12 mouse cellular contexts compared by ENCODE assay signal in genomic region chr1:136958666-136959065, GRCm38 (mm10). TPM values are rescaled to one million over a fixed set of nuclear protein-coding genes. Genes with fewer than 3 reads are reported as not detected.
A peak's percentile ranks its signal among the peaks of the same experiment; 100 is the strongest.
DNase-seq lines count a peak whose midpoint lies in the region; ATAC-seq and TF ChIP-seq lines count a peak whose summit lies in the region.
"Had no signal": no experiment of that assay in that cellular context is flagged by ENCODE, and none has a peak within 500 bp of the region (broad histone marks: within the 10 kb centered on the region; RNA-seq: fewer than 3 reads in every experiment).

No protein-coding gene starts in this region.

- peaks cover 3% of the 10 kb centered on the region; the same call in 1 of the 2 replicates for H3K79me2 ChIP-seq in liver, adult 2 months (ENCODE audit: control insufficient read depth, insufficient read depth, low read length)

- peak overlapping the region; percentile 67 for H3K4me3 ChIP-seq in liver, adult 2 months (ENCODE audit: insufficient read depth, low read depth, low read length)
- H3K4me3 ChIP-seq in embryonic facial prominence, embryonic 14.5 days (ENCODE audit: low read depth, low read length): no peak overlapping the region
- H3K4me3 ChIP-seq in limb, embryonic 11.5 days (ENCODE audit: low read depth, low read length): no peak overlapping the region
- no peak overlapping the region for H3K4me3 ChIP-seq in neural tube, embryonic 13.5 days
- H3K4me3 ChIP-seq in cerebellum, adult 2 months (replicated peaks; ENCODE audit: insufficient read depth, low read depth, low read length): no peak overlapping the region
- H3K4me3 ChIP-seq: limb, embryonic 15.5 days had no signal

- no peak for DNase-seq in liver, adult 2 months (ENCODE audit: extremely low read depth, low read depth, low spot score)
- no peak for DNase-seq in liver
- no peak for DNase-seq in embryonic facial prominence, embryonic 14.5 days (ENCODE audit: low spot score)
- no peak for DNase-seq in limb, embryonic 11.5 days (ENCODE audit: low spot score)
- no peak for DNase-seq in cerebellum, adult 2 months
- DNase-seq: kidney, postnatal 25 days; right cerebral cortex, postnatal 25 days; thymus, adult 2 months had no signal

- no peaks in the 10 kb centered on the region for H3K9me3 ChIP-seq in embryonic facial prominence, embryonic 14.5 days (ENCODE audit: control insufficient read depth, low read length)
- no peaks in the 10 kb centered on the region for H3K9me3 ChIP-seq in limb, embryonic 11.5 days (ENCODE audit: control insufficient read depth, low read length)
- H3K9me3 ChIP-seq in neural tube, embryonic 13.5 days: no peaks in the 10 kb centered on the region
- H3K9me3 ChIP-seq: limb, embryonic 15.5 days had no signal

- peak overlapping the region; percentile 35; the same call in 1 of the 2 replicates for H3K4me2 ChIP-seq in embryonic facial prominence, embryonic 14.5 days (ENCODE audit: low read depth, low read length)
- peak overlapping the region; percentile 10; the same call in 1 of the 2 replicates for H3K4me2 ChIP-seq in limb, embryonic 11.5 days (ENCODE audit: low read depth, severe bottlenecking)
- H3K4me2 ChIP-seq in neural tube, embryonic 13.5 days: peak overlapping the region; percentile 22; the same call in 1 of the 2 replicates

- no peak for TF ChIP-seq CTCF in liver, adult 2 months (IDR thresholded peaks at IDR 0.05; ENCODE audit: low read depth, low read length)
- no peak for TF ChIP-seq CTCF in cerebellum, adult 2 months (IDR thresholded peaks at IDR 0.05; ENCODE audit: borderline replicate concordance, insufficient read depth, low read depth, low read length)

- peak overlapping the region; percentile 89 for H3K9ac ChIP-seq in liver, adult 2 months (ENCODE audit: low read depth, low read length)
- no peak overlapping the region for H3K9ac ChIP-seq in embryonic facial prominence, embryonic 14.5 days (ENCODE audit: low read depth, low read length)
- no peak overlapping the region for H3K9ac ChIP-seq in limb, embryonic 11.5 days (ENCODE audit: low read length)
- H3K9ac ChIP-seq in neural tube, embryonic 13.5 days: 0 out of 2 replicates have a peak overlapping the region, but pooled peaks have one; percentile 34
- H3K9ac ChIP-seq: limb, embryonic 15.5 days had no signal

- no peak for ATAC-seq in embryonic facial prominence, embryonic 14.5 days (ENCODE audit: low read depth)
- no peak for ATAC-seq in limb, embryonic 11.5 days (ENCODE audit: insufficient number of reproducible peaks, low FRiP score, low TSS enrichment, low read depth)
- ATAC-seq in neural tube, embryonic 13.5 days (ENCODE audit: low read depth): no peak
- no peak for ATAC-seq in megakaryocyte-erythroid progenitor cell, adult 5-6 weeks (replicated peaks; ENCODE audit: low FRiP score, low TSS enrichment, poor library complexity, severe bottlenecking)

- no peaks in the 10 kb centered on the region for H3K27me3 ChIP-seq in liver, adult 2 months (ENCODE audit: control insufficient read depth, insufficient read depth, low read length)
- peaks cover 42% of the 10 kb centered on the region for H3K27me3 ChIP-seq in embryonic facial prominence, embryonic 14.5 days (replicated peaks; ENCODE audit: control insufficient read depth, insufficient read depth, low read length)
- 0 out of 2 replicates have a peak, but pooled peaks cover 7% of the 10 kb centered on the region for H3K27me3 ChIP-seq in limb, embryonic 11.5 days (ENCODE audit: control insufficient read depth, insufficient read depth, low read length)
- peaks cover 61% of the 10 kb centered on the region for H3K27me3 ChIP-seq in neural tube, embryonic 13.5 days
- H3K27me3 ChIP-seq in cerebellum, adult 2 months (ENCODE audit: control insufficient read depth, insufficient read depth, low read length): no peaks in the 10 kb centered on the region

- H3K36me3 ChIP-seq in liver, adult 2 months (ENCODE audit: control insufficient read depth, insufficient read depth, low read length): no peaks in the 10 kb centered on the region
- no peaks in the 10 kb centered on the region for H3K36me3 ChIP-seq in embryonic facial prominence, embryonic 14.5 days (ENCODE audit: control insufficient read depth, insufficient read depth, low read length)
- no peaks in the 10 kb centered on the region for H3K36me3 ChIP-seq in limb, embryonic 11.5 days (ENCODE audit: control insufficient read depth, insufficient read depth, low read length)
- H3K36me3 ChIP-seq in neural tube, embryonic 13.5 days: no peaks in the 10 kb centered on the region
- H3K36me3 ChIP-seq: limb, embryonic 15.5 days had no signal

- peak overlapping the region; percentile 99 for H3K27ac ChIP-seq in liver, adult 2 months (replicated peaks; ENCODE audit: insufficient read depth, low read depth, low read length)
- H3K27ac ChIP-seq in embryonic facial prominence, embryonic 14.5 days (replicated peaks; ENCODE audit: low read depth, low read length): no peak overlapping the region
- H3K27ac ChIP-seq in limb, embryonic 11.5 days (replicated peaks; ENCODE audit: low read depth, low read length): no peak overlapping the region
- no peak overlapping the region for H3K27ac ChIP-seq in neural tube, embryonic 13.5 days (replicated peaks)
- H3K27ac ChIP-seq in cerebellum, adult 2 months (ENCODE audit: insufficient read depth, low read length): no peak overlapping the region
- H3K27ac ChIP-seq: limb, embryonic 15.5 days had no signal

- H3K4me1 ChIP-seq in liver, adult 2 months (ENCODE audit: control insufficient read depth, insufficient read depth, low read length): peaks cover 21% of the 10 kb centered on the region
- H3K4me1 ChIP-seq in embryonic facial prominence, embryonic 14.5 days (ENCODE audit: control insufficient read depth, insufficient read depth, low read length): peaks cover 9% of the 10 kb centered on the region
- H3K4me1 ChIP-seq in limb, embryonic 11.5 days (ENCODE audit: control insufficient read depth, insufficient read depth, low read length): peaks cover 2% of the 10 kb centered on the region; the same call in 1 of the 2 replicates
- peaks cover 7% of the 10 kb centered on the region; the same call in 1 of the 2 replicates for H3K4me1 ChIP-seq in neural tube, embryonic 13.5 days (replicated peaks)
- H3K4me1 ChIP-seq in cerebellum, adult 2 months (ENCODE audit: control insufficient read depth, insufficient read depth, low read length): no peaks in the 10 kb centered on the region

- TF ChIP-seq POLR2A in liver, adult 2 months (IDR thresholded peaks at IDR 0.05; ENCODE audit: extremely low read depth, insufficient read depth, low read length): no peak
- no peak for TF ChIP-seq POLR2A in cerebellum, adult 2 months (IDR thresholded peaks at IDR 0.05; ENCODE audit: borderline replicate concordance, insufficient read depth, low read length)

- 6% methylated on average over 9 of the region's 9 CpGs for WGBS in liver, adult 2 months
- WGBS in embryonic facial prominence, embryonic 14.5 days: 5% methylated on average over 9 of the region's 9 CpGs
- WGBS in limb, embryonic 11.5 days: 3% methylated on average over 9 of the region's 9 CpGs
- WGBS in neural tube, embryonic 13.5 days: under 1% methylated on average over 9 of the region's 9 CpGs
- WGBS in cerebellum, adult 2 months: 22% methylated on average over 9 of the region's 9 CpGs

RNA-seq across cellular contexts. Expression of gene Nr5a2, which starts 1.6 kb away (rescaled TPM):
- 37.7 and 41.5 TPM in 2 replicates for total RNA-seq in liver, adult 2 months (2014; rRNA removed)
- 21.4 and 24.0 TPM in 2 replicates for polyA plus RNA-seq in liver, adult 2 months (2012; rRNA removed)
- polyA plus RNA-seq in embryonic facial prominence, embryonic 14.5 days (2014; fragmentation: Nextera tagmentation; extraction: Ambion mirVana): 1.1 and 1.3 TPM in 2 replicates
- polyA plus RNA-seq in limb, embryonic 11.5 days (2014; fragmentation: Nextera tagmentation; extraction: Ambion mirVana): 0.09 and 0.28 TPM in 2 replicates
- 1.4 and 1.5 TPM in 2 replicates for polyA plus RNA-seq in neural tube, embryonic 13.5 days (2015; fragmentation: Nextera tagmentation; extraction: Ambion mirVana)
- 0.10 and 0.17 TPM in 2 replicates for polyA plus RNA-seq in cerebellum, adult 2 months (2012; rRNA removed)
- not detected in 2 replicates for total RNA-seq in megakaryocyte-erythroid progenitor cell, adult 5-6 weeks (2014; fragmentation: Nextera tagmentation)
- total RNA-seq in megakaryocyte-erythroid progenitor cell, adult 5-6 weeks (2017): not detected in 2 replicates
- polyA plus RNA-seq: cortical plate, adult 2 months had no signal

Comparison
In these comparisons a context has a peak if more than half of its experiments do, and no peak if none do; other contexts are left out.
1. H3K9ac ChIP-seq: peak in liver, adult 2 months (single experiment) and neural tube, embryonic 13.5 days (single experiment); none in embryonic facial prominence, embryonic 14.5 days (single experiment) and limb, embryonic 11.5 days (single experiment).
2. Peak in every context shown above with its lines, with median percentiles within 50 percentile points of each other: H3K4me2 ChIP-seq.